Mouse (Mus musculus) hindbrain, embryonic 15.5 days (tissue): ENCODE measurements around the gene Fam171a2. TPM values are rescaled to one million over a fixed set of nuclear protein-coding genes. Genes with fewer than 3 reads are reported as not detected.

Experiments
- ATAC-seq: fragments of 200-750 bp; cut with Nextera tagmentation; 2 replicates; pipeline ENCODE4 v1.8.0; 2017; ENCODE audit warnings: low read depth, moderate number of reproducible peaks, moderate TSS enrichment; ENCODE audit not compliant: low FRiP score
- H3K27ac ChIP-seq: fragments of 300-500 bp; sonication (generic); replicated peaks from 2 replicates; pipeline ENCODE4 v1.5.1; 2015; ENCODE audit warnings: mild to moderate bottlenecking, inconsistent platforms
- H3K27me3 ChIP-seq: fragments of 300-500 bp; sonication (generic); 2 replicates; pipeline ENCODE4 v1.6.1; 2015; ENCODE audit warnings: control low read depth, inconsistent platforms
- H3K36me3 ChIP-seq: fragments of 300-500 bp; sonication (generic); 2 replicates; pipeline ENCODE4 v1.6.1; 2015; ENCODE audit warnings: control low read depth, inconsistent platforms
- H3K4me1 ChIP-seq: fragments of 300-500 bp; sonication (generic); replicated peaks from 2 replicates; pipeline ENCODE4 v1.6.1; 2015; ENCODE audit warnings: control low read depth, inconsistent platforms
- H3K4me2 ChIP-seq: fragments of 300-500 bp; sonication (generic); 2 replicates; pipeline ENCODE4 v1.6.1; 2015; ENCODE audit warnings: moderate library complexity, mild to moderate bottlenecking, inconsistent platforms
- H3K4me3 ChIP-seq: fragments of 300-500 bp; sonication (generic); 2 replicates; pipeline ENCODE4 v1.5.1; 2015; ENCODE audit warnings: mild to moderate bottlenecking, inconsistent platforms
- H3K9ac ChIP-seq: fragments of 300-500 bp; sonication (generic); 2 replicates; pipeline ENCODE4 v1.6.1; 2015; ENCODE audit warnings: inconsistent platforms
- H3K9me3 ChIP-seq: fragments of 300-500 bp; sonication (generic); 2 replicates; pipeline ENCODE4 v1.6.1; 2016; ENCODE audit warnings: control low read depth, inconsistent platforms
- WGBS: fragments of 180-500 bp; shearing (Covaris S2); methylation state at CpG from one replicate; pipeline ENCODE4 v1.1.7; 2015; 5-methylcytosine and 5-hydroxymethylcytosine counted together
- polyA plus RNA-seq: library from polyadenylated mRNA; unstranded; fragments of >200 nt; fragmentation: Nextera tagmentation; extraction: Ambion mirVana; gene quantifications from 2 replicates; pipeline ENCODE4 v1.2.1, GENCODE M21; 2015

Fam171a2 gene
- polyA plus RNA-seq, 1 experiment from 2014 or later: 30.7 TPM

GRCm38 (mm10) chr11:102449043-102450008, 1.8 kb upstream of the Fam171a2 start:
- Histone ChIP-seq H3K27me3 (0 out of 2 replicates have a peak, but pooled peaks cover 4% of the 10 kb centered on the region), H3K9me3 (no peaks in the 10 kb centered on the region), H3K9ac (no peak overlapping the region), H3K4me1 (peaks cover 34% of the 10 kb centered on the region), H3K4me3 (no peak overlapping the region), H3K4me2 (no peak overlapping the region), H3K36me3 (no peaks in the 10 kb centered on the region), H3K27ac (no peak overlapping the region)
- no peak for ATAC-seq
- WGBS: 50% methylated on average over 17 of the region's 17 CpGs

GRCm38 (mm10) chr11:102448327-102448726, 845 bp upstream of the Fam171a2 start:
- no peak overlapping the region for H3K9ac ChIP-seq
- H3K4me1 ChIP-seq: peaks cover 42% of the 10 kb centered on the region
- H3K36me3 ChIP-seq: peaks cover 6% of the 10 kb centered on the region; the same call in 1 of the 2 replicates
- H3K4me2 ChIP-seq: peak overlapping the region; percentile 65
- WGBS: 19% methylated on average over 8 of the region's 8 CpGs
- peak overlapping the region; percentile 72 for H3K4me3 ChIP-seq
- peak overlapping the region; percentile 99; the same call in 1 of the 2 replicates for H3K27ac ChIP-seq
- 0 out of 2 replicates have a peak, but pooled peaks cover 3% of the 10 kb centered on the region for H3K27me3 ChIP-seq
- no peak for ATAC-seq
- H3K9me3 ChIP-seq: no peaks in the 10 kb centered on the region

- Histone ChIP-seq H3K36me3 (peaks cover 17% of the 10 kb centered on the region), H3K4me1 (peaks cover 42% of the 10 kb centered on the region), H3K9ac (peak overlapping the region; percentile 97), H3K27ac (peak overlapping the region; percentile 99), H3K9me3 (no peaks in the 10 kb centered on the region), H3K4me2 (peak overlapping the region; percentile 65), H3K4me3 (peak overlapping the region; percentile 72), H3K27me3 (no peaks in the 10 kb centered on the region)
- peak; percentile 68 for ATAC-seq
- under 1% methylated on average over 46 of the region's 49 CpGs for WGBS
Measured at GRCm38 (mm10) chr11:102446581-102447461, 661 bp downstream of the Fam171a2 start.

GRCm38 (mm10) chr11:102445891-102446361, 1.6 kb downstream of the Fam171a2 start:
- Histone ChIP-seq H3K27me3 (no peaks in the 10 kb centered on the region), H3K4me2 (peak overlapping the region; percentile 65), H3K9me3 (no peaks in the 10 kb centered on the region), H3K9ac (peak overlapping the region; percentile 97), H3K4me3 (peak overlapping the region; percentile 72), H3K27ac (peak overlapping the region; percentile 99), H3K36me3 (peaks cover 21% of the 10 kb centered on the region), H3K4me1 (peaks cover 42% of the 10 kb centered on the region)
- WGBS: 5% methylated on average over 7 of the region's 7 CpGs
- ATAC-seq: peak; percentile 21

- Histone ChIP-seq H3K4me2 (peak overlapping the region; percentile 65), H3K27me3 (no peaks in the 10 kb centered on the region), H3K36me3 (peaks cover 25% of the 10 kb centered on the region), H3K4me3 (peak overlapping the region; percentile 72), H3K9ac (peak overlapping the region; percentile 97), H3K27ac (peak overlapping the region; percentile 99), H3K9me3 (no peaks in the 10 kb centered on the region), H3K4me1 (peaks cover 42% of the 10 kb centered on the region)
- ATAC-seq: no peak
- 7% methylated on average over 10 of the region's 10 CpGs for WGBS
Measured at GRCm38 (mm10) chr11:102445264-102445890, 2.1 kb downstream of the Fam171a2 start.

GRCm38 (mm10) chr11:102444781-102445180, 2.7 kb downstream of the Fam171a2 start:
- H3K4me2 ChIP-seq: peak overlapping the region; percentile 65
- H3K9me3 ChIP-seq: no peaks in the 10 kb centered on the region
- no peak for ATAC-seq
- WGBS: 3% methylated on average over 6 of the region's 6 CpGs
- H3K27me3 ChIP-seq: no peaks in the 10 kb centered on the region
- H3K27ac ChIP-seq: peak overlapping the region; percentile 99; the same call in 1 of the 2 replicates
- H3K36me3 ChIP-seq: peaks cover 31% of the 10 kb centered on the region
- peak overlapping the region; percentile 72 for H3K4me3 ChIP-seq
- peak overlapping the region; percentile 97; the same call in 1 of the 2 replicates for H3K9ac ChIP-seq
- peaks cover 42% of the 10 kb centered on the region for H3K4me1 ChIP-seq

GRCm38 (mm10) chr11:102444321-102444720, 3.2 kb downstream of the Fam171a2 start:
- H3K4me3 ChIP-seq: no peak overlapping the region
- H3K4me1 ChIP-seq: peaks cover 42% of the 10 kb centered on the region
- ATAC-seq: no peak
- peak overlapping the region; percentile 65; the same call in 1 of the 2 replicates for H3K4me2 ChIP-seq
- H3K27ac ChIP-seq: no peak overlapping the region
- H3K9me3 ChIP-seq: no peaks in the 10 kb centered on the region
- H3K27me3 ChIP-seq: no peaks in the 10 kb centered on the region
- H3K36me3 ChIP-seq: peaks cover 35% of the 10 kb centered on the region
- 76% methylated on average over 3 of the region's 3 CpGs for WGBS
- no peak overlapping the region for H3K9ac ChIP-seq

- Histone ChIP-seq H3K4me3 (no peak overlapping the region), H3K4me2 (no peak overlapping the region), H3K27me3 (no peaks in the 10 kb centered on the region), H3K27ac (no peak overlapping the region), H3K9me3 (no peaks in the 10 kb centered on the region), H3K9ac (no peak overlapping the region), H3K4me1 (peaks cover 47% of the 10 kb centered on the region), H3K36me3 (peaks cover 41% of the 10 kb centered on the region)
- ATAC-seq: no peak
- 64% methylated on average over 12 of the region's 12 CpGs for WGBS
Measured at GRCm38 (mm10) chr11:102443740-102444139, 3.7 kb downstream of the Fam171a2 start.

- ATAC-seq: no peak
- H3K4me1 ChIP-seq: peaks cover 51% of the 10 kb centered on the region
- peaks cover 47% of the 10 kb centered on the region for H3K36me3 ChIP-seq
Measured at GRCm38 (mm10) chr11:102442089-102442488, 5.4 kb downstream of the Fam171a2 start.

GRCm38 (mm10) chr11:102441434-102441833, 6.0 kb downstream of the Fam171a2 start:
- no peak overlapping the region for H3K27ac ChIP-seq
- H3K9me3 ChIP-seq: no peaks in the 10 kb centered on the region
- 77% methylated on average over 3 of the region's 3 CpGs for WGBS
- no peak overlapping the region for H3K4me2 ChIP-seq
- no peak for ATAC-seq
- H3K4me3 ChIP-seq: no peak overlapping the region
- no peak overlapping the region for H3K9ac ChIP-seq
- peaks cover 54% of the 10 kb centered on the region for H3K4me1 ChIP-seq
- H3K36me3 ChIP-seq: peaks cover 49% of the 10 kb centered on the region
- no peaks in the 10 kb centered on the region for H3K27me3 ChIP-seq

More at GRCm38 (mm10) chr11:102442089-102442488, 5.4 kb downstream of the Fam171a2 start:
- WGBS: 70% methylated on average over 6 of the region's 6 CpGs
- Histone ChIP-seq H3K27ac (no peak overlapping the region), H3K27me3 (no peaks in the 10 kb centered on the region), H3K4me2 (no peak overlapping the region), H3K4me3 (no peak overlapping the region), H3K9ac (no peak overlapping the region), H3K9me3 (no peaks in the 10 kb centered on the region)

- H3K9ac ChIP-seq: no peak overlapping the region
- no peak for ATAC-seq
- no peak overlapping the region for H3K4me3 ChIP-seq
- H3K9me3 ChIP-seq: no peaks in the 10 kb centered on the region
- no peak overlapping the region for H3K27ac ChIP-seq
- no peaks in the 10 kb centered on the region for H3K27me3 ChIP-seq
- no peak overlapping the region for H3K4me2 ChIP-seq
- 75% methylated on average over 8 of the region's 8 CpGs for WGBS
- H3K4me1 ChIP-seq: peaks cover 42% of the 10 kb centered on the region
- peaks cover 60% of the 10 kb centered on the region for H3K36me3 ChIP-seq
Measured at GRCm38 (mm10) chr11:102440255-102440654, 7.2 kb downstream of the Fam171a2 start.
